Mouse (Mus musculus) G1E (cell line): ENCODE data around the gene Mrnip.

Experiments used
- CTCF ChIP-seq: IDR thresholded peaks from 2 replicates; pipeline ENCODE4 v1.5.1; 2012; ENCODE audit warnings: low read depth, low read length, inconsistent platforms, mixed read lengths
- GATA1 ChIP-seq: IDR thresholded peaks from 2 replicates; pipeline ENCODE4 v1.6.1; 2012; ENCODE audit warnings: borderline replicate concordance, low read length, inconsistent platforms, mixed read lengths

GRCm38 (mm10) chr11:50228772-50229171, 54.5 kb downstream of the Mrnip start:
- no peak for TF ChIP-seq CTCF
- TF ChIP-seq GATA1 = no peak
